Mouse (Mus musculus) heart, postnatal 0 days (tissue): ENCODE measurements at regions not wholly inside any gene's neighbourhood (a gene's known extent, or its start where the extent isn't known, plus 50 kb on each side); places are given as distances from the start of the nearest gene placed in this dataset.

Source experiments
- CTCF ChIP-seq: IDR thresholded peaks from 2 replicates; pipeline ENCODE4 v1.5.1; 2016; ENCODE audit warnings: antibody characterized with exemption, control low read depth, low read depth
- EP300 ChIP-seq: IDR thresholded peaks from 2 replicates; pipeline ENCODE4 v1.6.1; 2016; ENCODE audit warnings: antibody characterized with exemption, low read depth

- no peak for TF ChIP-seq CTCF
- no peak for TF ChIP-seq EP300
These were observed 786.6 kb upstream of the Chrm3 start for GRCm38 (mm10) chr13:11147268-11147667.
